Mouse (Mus musculus): ENCODE data around the gene Bcar1. TPM values are rescaled to one million over a fixed set of nuclear protein-coding genes. Genes with fewer than 3 reads are reported as not detected.

The Bcar1 gene
- total RNA-seq, 2 experiments from 2014 or later, result 66.5 to 73.8 TPM

DNA sequence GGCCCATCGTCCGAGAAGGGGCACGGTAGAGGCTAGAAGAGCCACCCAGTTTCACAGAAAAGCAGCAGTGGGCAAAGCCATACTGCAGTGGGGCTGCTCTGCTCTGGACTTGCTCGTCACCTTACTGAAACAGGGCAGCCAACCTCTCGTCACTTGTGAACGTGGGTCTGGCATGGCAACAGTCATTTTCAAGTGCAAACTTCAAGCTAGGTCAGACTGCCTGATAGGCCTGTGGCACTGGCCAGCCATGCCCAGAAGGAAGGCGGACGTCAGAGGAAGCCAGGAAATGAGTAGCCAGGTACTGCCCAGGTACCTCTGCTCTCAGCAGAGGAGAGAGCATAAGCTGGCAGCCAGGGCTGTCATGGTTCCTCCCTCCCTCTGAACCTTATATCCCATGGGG, 2.6 kb downstream of the Bcar1 start:
- no peak for DNase-seq (ENCODE audit: low spot score in 2 of 2)

DNA sequence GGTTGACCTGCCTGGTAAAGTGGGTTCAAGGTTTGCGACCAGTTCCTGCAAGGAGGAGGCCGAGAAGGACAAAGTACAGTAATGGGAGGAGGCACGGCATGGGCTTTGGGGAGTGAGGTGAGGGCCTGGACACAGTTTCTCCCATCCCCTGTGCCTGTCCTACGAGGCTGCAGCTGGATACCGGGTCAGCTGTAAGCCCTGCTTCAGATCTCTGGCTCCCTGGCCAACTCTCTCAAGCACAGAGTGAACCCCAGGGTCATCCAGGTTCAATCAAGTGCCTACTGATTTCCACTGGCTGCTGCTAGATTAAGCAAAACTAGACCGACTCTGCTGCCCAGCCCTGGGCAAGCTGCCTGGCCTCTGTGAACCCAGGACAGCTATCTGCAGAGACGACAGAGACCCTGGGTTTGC, 3.3 kb downstream of the Bcar1 start:
- DNase-seq (ENCODE audit: low spot score in 2 of 2), result no peak

DNA sequence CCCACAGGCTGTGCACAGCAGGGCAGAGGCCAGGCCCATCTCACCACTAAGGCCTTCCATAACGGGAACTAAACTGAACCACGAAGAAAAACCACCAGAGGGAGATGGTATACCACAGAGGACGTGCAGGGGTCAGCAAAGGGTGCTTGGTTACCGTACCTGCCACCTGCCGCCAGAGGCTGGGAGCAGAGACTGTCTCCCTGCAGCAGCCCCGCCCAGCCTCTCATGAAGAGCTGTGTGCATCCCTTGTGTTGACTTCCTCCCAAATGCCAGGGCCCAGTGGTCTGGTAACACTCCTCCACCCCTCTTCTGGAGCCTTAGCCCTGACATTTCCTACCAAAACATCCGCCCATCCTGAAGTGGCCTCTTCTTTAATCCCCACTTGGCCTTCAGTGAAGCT, 4.0 kb downstream of the Bcar1 start:
- DNase-seq (ENCODE audit: low spot score in 2 of 2), result no peak

DNA sequence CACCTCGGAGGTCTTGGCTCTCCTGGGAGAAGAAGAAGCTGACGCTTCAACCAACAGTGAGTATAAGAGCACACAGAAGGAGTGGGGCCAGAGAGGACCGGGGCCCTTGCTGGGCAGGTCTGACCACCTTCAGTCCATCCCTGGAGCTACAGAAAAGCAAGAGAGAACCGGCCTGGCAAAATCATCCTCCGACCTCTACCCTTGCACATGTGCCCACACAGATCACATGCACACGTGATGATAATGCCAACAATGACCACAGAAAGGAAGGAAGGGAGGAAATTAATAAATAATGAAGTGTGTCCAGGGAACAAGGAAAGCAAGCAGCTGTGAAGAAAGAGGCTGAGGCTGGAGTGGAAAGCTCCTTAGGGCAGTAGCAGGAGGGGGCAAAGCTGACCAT, 4.7 kb downstream of the Bcar1 start:
- DNase-seq (ENCODE audit: low spot score in 2 of 2), result no peak

DNA sequence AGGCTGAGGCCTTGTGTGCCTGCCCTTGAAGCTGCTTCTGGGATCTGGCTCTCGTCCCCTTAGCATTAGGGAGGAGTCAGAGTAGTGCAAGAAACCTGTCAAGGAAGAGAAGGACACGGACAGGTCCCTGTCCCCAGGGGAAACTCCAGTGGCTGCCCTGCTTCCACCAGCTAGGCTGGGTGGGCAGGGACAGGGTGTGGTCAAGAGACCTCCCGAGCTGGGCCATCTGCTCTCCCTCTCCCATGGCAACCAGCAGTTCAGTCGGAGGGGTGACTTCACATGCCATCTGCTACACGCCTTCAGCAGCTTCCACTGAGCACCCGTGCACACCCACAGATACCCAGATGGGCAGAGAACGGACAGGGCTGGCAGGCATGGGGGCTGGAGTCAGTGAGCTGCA, 7.3 kb downstream of the Bcar1 start:
- no peak for DNase-seq (ENCODE audit: low spot score in 2 of 2)

DNA sequence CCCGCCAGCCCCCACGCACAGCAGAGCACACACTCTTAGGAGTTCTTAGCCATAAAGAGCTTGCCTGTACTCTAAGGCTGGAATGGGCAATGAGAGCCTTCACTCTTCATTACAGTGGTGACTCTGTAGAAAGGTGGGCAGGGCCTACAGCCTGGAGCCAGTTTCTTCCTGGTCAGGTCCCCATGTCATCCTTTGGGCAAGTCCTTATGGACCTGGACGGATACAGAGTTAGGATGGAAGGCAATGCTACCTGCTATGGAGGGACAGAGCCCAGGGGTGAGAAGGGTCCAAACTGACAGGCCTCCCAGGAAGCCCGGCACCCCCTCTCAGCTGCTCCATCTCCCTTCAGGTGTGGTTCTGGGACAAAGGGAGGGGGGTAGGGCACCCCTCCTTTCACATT, 7.8 kb downstream of the Bcar1 start:
- DNase-seq (ENCODE audit: low spot score in 2 of 2), result no peak

DNA sequence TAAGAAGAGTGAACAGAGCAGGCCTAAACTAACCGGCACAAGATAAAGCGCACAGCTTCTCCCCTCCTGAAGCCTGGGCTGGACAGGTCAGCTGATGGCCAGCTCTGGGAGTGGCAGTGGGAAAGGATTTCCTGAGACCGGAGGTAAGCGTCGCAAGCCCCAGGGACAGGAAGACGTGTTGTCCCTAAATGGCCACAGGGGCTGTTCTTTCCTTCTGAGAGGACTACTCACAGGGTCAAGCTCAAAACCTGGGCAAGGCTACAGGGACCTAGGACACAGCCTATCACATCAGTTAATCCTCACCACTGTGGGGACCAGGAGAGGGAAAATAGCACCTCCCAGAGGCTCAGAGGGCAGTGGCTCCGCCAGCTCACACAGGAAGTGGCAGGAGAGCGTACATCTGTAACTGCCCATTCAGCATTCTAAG, 8.3 kb downstream of the Bcar1 start:
- no peak for DNase-seq (ENCODE audit: low spot score in 2 of 2)

DNA sequence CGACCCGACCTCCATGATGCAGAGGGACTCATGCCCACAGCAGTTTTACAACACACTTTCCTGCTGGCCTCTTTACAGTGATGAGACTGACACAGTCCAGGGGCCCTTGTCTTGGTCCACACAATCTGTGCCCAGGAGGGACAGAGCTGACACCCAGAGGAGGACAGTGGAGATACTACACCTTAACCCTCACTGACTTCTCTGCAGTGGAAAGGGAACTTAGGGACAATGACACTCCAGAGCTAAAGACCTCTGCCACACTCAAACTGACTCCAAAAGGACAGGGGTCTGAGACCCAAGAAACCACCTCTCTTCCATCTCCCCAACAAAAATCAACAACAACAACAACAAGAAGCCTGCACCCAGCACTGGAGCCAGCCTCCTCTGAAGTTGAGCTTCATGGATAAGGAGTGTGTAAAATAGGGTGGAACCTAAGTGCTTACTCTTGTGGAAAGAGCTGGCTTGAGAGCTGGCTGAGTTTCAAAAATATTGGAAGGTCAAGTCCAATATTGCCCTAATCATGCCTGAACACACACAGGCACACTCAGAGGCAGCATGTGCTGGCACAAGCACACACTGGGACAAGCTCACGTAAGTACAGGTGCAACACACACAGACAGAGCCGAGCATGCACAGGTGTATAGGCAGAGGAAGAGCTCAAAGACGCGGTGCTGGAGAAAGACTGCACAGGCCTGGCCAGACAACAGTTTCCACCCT, 9.2 kb downstream of the Bcar1 start:
- no peak for DNase-seq (ENCODE audit: low spot score in 2 of 2)

DNA sequence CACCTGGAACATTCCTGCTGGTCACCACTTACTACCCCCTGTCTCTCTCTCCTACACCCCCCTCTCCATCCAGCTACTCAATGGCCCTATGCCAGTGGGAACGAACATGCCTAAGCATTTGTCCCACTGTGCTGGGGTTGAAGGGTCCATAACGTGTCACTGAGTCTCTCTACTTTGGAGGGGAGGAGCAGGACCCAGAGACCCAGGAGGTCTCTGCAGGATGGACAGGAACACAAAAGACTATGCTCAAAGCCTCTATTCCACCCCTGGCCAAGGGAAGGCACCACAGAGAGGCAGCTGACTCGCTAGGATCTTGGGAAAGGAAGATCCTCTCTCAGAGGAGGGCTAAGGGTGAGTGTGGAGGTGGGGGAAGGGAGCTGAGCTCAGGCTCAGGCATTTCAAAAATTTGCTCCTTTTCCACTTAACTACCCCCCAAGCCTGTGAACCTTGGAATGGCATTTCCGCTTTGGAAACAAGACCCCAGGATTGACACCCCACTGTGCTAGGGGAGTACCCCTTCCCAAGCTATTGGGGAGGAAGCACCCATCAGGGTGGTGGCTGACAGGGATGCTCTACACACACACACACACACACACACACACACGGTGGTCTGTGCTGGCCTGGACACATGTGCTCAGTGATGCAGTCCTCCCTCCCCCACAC, 9.9 kb downstream of the Bcar1 start:
- DNase-seq (ENCODE audit: low spot score in 2 of 2), result no peak

DNA sequence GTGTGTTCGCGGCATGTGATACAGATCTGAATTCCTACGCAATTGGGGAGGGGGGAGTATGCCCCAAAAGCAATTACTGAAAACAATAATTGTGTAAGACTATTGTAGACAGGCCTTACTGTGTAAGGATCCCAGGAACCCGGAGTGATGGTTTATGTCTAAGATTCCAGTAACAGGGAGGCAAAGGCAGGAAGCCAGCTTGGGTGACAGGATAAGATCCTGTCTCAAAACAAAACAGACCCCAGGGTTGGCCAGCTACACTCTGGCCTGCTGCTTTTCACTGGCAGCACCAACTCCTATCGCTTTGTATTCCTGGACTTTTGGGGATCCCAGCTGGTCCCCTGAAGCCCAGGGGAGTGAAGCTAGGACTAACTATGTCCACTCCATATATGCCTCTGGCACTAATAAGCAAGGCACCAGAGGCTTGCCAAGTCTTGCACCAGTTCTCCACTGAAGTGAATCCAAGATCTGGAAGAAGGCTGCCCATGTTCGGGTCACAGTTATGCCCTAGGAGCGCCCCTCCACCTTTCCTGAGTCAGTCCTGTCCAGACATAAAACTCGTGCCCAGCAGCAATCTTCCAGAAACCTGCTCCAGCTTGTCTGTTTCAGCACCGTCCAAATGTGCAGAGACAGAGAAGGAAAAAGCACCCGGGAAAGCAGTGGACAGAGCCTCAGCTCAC, 11.1 kb downstream of the Bcar1 start:
- no peak for DNase-seq (ENCODE audit: low spot score in 2 of 2)

DNA sequence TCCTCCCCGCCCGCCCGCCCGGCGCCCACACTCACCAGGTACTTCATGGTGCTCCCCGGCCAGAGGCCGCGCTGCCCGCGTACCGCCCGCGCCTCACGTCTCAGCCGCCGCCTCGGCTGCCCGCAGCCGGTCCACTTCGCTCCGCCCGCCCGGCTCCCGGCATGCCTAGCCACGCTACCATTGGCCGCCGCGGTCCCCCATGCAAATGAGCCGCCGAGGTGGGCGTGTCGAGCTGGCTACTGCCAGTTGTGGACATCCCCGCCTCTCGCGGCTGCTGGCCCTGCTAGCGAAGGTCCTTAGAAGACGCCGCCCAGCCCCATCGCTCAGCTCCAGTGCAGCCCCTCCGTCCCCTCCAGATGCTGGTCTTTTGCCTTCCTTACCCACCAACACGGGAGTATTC, 11.6 kb downstream of the Bcar1 start:
- peak; percentile 91 to 96 for DNase-seq (ENCODE audit: low spot score in 2 of 2)

DNA sequence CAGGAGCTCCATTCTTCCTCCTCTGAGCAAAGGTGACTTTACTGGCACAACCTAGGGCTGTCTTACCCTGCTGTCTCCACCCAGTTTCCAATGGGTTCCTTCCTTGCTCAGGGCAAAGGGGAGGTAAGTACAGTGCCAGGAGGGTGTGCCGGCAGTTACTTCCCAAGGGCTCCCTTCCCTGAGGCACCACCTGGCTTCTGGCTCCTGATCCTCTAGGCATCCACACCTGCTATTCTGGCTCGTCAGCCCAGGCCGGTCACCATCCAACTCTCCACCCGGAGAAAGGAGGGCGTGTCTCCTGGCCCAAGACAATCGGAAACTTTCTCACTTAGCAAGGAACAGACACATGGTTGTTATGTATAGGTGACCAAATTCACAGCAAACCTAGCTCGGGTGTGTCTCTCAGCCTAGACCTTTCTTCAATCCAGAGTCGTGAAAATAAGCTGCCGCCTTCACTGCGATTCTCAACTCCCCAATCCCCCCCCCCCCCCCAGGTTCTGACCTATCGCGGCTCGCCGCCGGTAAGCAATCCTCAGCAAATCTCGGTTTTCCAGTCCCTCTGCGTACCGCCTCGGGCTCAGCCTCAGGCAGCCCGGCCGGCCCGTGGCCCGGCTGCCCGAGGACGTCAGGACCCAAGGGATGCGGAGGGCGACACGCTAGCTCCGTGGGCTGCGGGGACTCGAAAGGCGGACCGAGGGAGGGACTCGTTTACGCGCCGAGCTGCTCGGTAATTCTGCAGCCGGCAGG, 12.2 kb downstream of the Bcar1 start:
- DNase-seq (ENCODE audit: low spot score in 2 of 2), result no peak

DNA sequence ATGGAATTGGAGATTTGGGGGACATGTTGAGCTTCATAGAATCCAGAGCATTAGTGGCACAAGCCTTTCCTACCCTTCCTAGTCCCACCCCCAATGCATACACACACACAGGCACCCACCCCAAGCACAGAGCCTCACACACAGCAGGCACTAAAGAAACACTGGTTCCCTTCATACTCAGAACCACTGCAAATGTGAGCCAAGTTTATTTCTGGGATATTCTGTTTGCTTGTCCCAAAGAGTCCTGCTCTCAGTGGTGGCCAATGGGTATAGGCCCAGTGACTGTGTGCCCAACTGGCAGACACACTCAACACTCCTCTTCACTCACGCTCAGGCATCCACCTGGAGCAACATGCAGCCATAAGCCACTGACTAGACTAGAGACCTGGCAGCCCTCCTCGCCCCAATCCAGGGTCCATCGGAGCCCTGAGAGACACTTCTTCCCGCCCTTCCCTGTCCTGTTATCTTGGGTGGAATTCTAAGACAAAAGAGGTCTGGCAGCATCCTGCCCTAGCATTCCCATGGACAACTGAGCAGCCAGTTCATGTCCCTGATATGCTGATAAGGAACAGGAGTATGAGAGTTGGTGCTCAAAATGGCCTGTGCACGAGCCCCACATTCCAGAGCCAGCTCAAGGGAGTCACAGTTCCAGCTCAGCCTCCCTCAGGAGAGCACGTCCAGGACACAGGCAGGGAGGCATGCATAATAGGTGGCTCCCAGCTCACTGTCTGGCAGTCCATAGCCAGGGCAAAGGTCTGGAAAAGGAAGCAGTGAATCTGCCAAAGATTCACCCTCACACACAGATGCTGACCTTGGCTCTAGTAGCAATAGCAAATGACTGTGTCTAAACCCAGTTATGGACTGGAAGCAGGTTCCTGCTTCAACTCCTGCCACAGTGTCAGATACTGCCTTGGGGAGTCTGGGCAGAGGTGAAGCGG, 14.1 kb downstream of the Bcar1 start:
- no peak for DNase-seq (ENCODE audit: low spot score in 2 of 2)

DNA sequence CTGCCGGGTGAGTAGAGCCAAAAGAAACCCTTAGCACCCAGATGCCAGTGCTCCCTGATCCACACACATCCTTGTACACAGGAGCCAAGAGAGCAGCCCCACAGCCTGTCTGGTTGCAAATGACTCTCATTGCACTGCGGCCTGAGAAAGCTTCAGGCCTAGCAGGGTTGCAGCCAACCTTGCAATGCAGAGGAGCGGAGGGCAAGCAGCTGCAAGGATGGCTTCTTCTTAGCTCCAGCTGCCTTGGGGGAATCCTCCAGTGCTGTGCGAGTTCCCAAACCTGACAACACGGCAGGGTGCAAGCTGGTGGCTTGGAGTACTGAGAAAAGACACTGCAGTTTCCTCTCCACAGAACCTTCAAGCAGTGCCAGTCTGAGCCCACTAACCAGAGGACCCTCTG, 15.1 kb downstream of the Bcar1 start:
- no peak for DNase-seq (ENCODE audit: low spot score in 2 of 2)

DNA sequence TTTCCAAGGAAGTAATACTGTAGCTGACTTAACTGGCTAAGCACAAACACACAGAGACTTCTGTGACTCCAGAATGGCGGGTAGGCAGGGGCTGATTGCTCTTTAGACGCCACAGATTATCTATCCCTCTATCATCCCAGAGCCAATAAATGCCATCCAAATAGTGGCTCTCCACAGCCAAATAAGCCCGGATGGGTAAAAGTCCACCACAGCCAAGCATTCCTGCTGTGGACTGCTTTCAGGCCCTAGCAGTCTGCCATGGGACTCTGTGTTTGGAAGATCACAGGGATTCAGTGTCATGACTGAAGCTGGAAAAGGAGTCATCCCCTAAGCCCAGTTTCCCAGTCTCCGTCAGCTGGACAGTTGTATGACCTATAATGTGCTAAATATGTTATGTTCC, 16.1 kb downstream of the Bcar1 start:
- no peak for DNase-seq (ENCODE audit: low spot score in 2 of 2)

DNA sequence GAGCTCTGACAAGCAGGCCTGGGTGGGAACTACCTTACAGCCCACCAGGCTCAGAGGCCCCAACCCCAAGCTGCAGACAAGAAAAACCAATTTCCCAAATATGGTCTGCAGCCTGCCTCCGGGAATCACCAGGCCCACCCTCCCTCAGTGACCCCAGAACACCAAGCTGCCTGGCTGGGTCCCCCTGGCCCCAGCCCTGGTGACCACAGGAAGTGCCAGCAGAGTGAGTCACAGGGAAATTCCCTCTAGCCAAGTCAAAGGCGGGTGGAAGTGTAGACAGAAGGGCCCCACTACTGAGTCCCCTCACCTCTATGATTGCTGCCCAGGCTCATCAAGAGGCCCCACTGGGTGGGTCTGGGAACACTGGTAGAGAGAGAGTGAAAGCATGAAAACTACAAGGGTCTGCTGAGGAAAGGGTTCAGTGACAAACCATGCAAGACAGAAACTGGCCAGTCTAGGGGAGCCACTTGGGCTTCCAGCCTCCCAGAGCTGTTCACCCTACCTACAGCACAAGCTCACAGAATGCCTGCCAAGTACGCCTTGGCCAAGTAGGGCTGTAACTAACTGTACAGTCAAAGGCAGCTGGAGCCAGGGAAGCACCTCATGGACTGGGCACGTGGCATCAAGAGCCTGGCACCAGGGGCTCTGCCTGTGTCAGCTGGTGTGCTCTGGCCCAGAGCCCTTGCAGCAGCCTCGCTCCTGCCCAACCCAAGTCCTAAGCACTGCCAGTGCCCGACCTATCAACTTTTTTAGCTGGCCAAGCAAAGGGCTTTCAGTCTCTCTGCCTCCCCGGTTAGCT, 17.3 kb downstream of the Bcar1 start:
- peak; percentile 70 to 85 for DNase-seq (ENCODE audit: low spot score in 2 of 2)

DNA sequence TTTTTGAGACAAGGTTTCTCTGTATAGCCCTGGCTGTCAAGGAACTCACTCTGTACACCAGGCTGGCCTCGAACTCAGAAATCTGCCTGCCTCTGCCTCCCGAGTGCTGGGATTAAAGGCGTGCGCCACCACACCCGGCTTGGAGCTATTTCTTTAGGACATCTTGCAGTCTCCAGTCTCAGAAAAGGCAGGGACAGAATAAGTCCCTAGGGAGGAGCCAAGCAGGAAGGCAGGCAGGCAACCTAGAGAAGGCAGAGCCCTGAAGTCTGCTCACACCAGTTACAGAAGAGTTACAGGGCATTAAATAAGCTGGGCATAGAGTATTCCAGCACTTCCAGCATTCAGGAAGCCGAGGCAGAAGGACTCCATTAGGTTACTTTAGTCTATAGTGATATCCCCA, 18.3 kb downstream of the Bcar1 start:
- DNase-seq (ENCODE audit: low spot score in 2 of 2), result no peak

DNA sequence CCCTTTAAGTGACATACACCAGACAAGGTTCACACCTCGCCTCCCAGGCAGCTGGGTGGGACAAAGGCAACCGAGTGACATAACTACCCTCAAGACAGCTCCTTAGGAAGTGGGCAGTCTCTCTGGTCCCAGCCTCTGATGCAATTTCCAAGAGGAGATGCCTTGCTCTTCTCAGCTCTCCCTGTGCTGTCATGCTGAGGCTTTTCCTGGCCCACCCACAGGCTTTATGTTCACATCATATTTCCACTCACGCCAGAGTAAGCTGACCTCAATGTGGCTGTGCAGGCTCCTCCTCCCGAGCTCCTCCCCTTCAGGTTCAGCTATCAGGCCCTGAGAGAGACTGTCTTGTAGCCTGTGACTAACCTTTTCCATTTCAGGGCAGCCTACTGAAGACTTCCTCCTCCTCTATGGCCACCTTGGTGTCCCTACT, 23.5 kb downstream of the Bcar1 start:
- DNase-seq (ENCODE audit: low spot score in 2 of 2), result no peak

DNA sequence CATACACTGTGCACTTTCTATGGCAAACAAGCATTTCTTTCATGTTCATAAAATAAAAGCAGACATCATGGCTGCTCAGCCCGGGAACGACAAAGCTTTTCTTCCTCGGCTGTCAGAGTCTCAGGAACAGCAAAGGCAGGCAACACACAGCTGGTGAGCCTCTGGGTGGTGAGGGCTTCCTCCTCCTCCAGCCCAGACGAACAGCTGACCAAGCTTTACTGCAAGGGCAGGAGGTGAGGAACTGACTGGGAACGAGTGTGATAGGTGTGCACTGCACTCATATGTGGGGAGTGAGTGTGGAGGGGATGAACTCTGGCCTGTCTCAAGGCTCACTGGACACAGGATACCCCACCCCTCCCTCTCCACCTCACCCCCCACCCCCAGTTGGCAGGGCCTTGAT, 24.7 kb downstream of the Bcar1 start:
- no peak for DNase-seq (ENCODE audit: low spot score in 2 of 2)

DNA sequence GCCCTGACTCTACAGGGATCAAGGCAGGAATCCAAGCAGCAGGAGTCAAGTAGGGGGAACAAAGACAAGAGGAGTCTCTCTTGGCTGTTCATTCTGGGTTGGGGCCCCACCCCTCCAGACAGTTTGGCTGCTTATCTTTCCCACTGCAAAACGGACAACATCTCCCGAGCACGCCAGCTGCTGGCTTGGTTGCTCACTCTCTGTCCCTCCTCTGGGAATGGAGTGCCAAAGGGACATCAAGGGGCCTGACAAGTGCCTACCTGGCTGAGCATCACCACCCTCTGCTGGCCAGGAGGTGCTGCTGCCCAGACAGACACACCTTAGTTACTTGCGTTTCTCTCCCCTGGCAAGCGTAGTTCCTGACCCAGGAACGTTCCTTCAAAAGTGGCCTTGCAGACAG, 25.7 kb downstream of the Bcar1 start:
- DNase-seq (ENCODE audit: low spot score in 2 of 2), result no peak
